Mouse (Mus musculus): ENCODE results near the gene Fabp1.

Gene Fabp1

DNA sequence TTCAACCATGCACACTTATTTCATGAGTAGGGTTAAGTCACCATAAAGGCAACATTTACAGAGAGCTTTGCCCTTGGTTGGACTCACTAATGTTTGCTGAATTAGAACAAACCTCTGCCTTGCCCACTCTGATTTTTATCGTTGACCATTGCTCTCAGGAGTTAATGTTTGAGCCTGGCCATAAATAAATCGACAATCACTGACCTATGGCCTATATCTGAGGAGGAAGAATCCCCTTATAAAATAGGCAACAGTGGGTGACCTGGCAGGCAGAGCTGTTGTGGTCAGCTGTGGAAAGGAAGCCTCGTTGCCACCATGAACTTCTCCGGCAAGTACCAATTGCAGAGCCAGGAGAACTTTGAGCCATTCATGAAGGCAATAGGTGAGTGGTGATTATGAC lies at the start of gene Fabp1:
Gene Fabp1, plus strand, starts transcription at position 216 of the 400 bp plus-strand sequence.
- DNase-seq (ENCODE audit: low spot score) = no peak

- DNase-seq (ENCODE audit: low spot score) = no peak
These were observed 48.5 kb upstream of the Fabp1 start for GRCm38 (mm10) chr6:71151098-71151497.

DNA sequence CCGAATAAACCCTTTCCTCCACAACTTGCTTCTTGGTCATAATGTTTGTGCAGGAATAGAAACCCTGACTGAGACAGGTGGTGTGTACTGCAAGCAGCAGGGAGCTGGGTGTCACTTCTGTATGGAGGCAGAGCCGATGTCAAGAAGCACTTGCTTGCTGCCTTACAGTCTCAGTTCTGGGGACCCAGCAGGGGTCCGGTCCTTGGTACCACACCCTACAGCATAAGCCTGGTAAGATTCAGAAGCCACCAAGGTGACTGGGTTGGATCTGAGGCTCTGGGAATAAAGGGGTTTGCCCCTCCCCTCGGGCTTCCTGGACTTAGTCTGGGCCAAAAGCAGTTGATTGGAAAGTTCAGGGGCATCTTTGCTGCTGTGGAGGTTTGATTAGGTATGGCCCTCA lies 46.1 kb upstream of the Fabp1 start:
- no peak for DNase-seq (ENCODE audit: low spot score)

GRCm38 (mm10) chr6:71154861-71155260 lies 44.8 kb upstream of the Fabp1 start:
- DNase-seq (ENCODE audit: low spot score) = peak; percentile 55

- peak; percentile 31 for DNase-seq (ENCODE audit: low spot score)
These were observed 42.8 kb upstream of the Fabp1 start for GRCm38 (mm10) chr6:71156674-71157326.

DNA sequence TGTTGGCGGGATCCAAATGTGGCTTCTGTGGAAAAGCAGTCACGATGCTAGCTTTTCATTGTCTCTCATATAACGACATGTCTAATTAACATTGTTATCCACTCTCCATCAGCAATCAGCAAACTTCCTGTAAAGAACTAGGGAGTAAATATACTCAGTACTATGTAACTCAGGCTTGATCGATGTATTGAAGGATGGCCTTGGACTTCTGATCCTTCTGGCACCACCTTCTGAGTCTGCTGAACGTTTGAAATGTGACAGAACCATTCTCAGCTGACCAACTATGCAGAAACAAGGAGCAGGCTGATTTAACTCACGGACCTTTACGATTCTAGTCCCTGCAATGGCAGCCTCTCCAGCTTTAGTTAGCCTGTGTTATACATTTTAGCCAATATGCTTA lies 38.3 kb upstream of the Fabp1 start:
- no peak for DNase-seq (ENCODE audit: low spot score)

DNA sequence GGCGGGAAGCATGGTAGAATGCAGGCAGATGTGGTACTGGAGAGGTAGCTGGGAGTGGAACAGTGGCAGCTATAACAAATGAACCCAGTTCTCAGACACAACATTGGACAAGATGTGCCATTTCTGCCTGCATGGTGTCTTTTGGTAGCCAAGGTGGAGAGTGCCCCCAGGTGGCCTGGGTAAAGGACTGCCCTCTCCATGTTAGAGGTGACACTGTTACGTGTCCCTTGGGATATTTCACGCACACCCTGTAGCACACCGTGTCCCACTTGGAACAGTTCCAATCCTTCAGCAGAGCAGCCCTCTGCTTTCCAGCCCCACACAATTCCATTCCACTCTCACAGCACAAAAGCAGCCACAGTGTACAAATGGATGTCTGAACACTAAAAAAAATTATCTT lies 37.4 kb upstream of the Fabp1 start:
- DNase-seq (ENCODE audit: low spot score) = peak; percentile 16

- DNase-seq (ENCODE audit: low spot score) = no peak
These were observed 35.2 kb upstream of the Fabp1 start for GRCm38 (mm10) chr6:71164394-71164793.

DNA sequence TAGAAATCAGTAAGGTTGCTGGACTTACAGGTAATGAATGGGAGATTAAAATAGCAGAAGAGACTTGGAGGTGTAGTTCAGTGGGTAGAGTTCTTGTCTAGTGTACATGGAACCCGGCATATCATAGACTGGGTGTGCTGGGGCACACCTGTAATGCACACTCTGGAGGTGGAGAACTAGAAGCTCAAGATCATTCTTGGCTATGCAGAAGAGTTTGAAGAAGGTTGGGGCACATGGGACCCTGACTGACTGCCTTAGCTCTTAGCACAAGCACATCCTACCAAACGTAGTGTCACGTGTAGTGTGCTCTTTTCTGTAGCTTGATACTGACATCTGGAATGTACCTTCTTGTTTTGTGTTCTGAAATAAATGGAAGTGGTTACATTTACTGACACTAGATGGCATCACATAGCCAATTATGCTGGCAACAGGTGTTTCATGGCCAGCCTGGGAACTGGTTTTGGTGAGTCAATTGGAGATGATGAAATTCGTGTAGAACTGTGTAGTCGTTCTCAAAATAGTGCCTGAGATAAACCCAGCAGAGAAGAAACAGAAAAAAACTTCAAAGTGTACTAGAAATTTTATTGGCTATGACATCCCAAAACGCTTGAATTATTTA lies 33.0 kb upstream of the Fabp1 start:
- DNase-seq (ENCODE audit: low spot score) = peak; percentile 40

DNA sequence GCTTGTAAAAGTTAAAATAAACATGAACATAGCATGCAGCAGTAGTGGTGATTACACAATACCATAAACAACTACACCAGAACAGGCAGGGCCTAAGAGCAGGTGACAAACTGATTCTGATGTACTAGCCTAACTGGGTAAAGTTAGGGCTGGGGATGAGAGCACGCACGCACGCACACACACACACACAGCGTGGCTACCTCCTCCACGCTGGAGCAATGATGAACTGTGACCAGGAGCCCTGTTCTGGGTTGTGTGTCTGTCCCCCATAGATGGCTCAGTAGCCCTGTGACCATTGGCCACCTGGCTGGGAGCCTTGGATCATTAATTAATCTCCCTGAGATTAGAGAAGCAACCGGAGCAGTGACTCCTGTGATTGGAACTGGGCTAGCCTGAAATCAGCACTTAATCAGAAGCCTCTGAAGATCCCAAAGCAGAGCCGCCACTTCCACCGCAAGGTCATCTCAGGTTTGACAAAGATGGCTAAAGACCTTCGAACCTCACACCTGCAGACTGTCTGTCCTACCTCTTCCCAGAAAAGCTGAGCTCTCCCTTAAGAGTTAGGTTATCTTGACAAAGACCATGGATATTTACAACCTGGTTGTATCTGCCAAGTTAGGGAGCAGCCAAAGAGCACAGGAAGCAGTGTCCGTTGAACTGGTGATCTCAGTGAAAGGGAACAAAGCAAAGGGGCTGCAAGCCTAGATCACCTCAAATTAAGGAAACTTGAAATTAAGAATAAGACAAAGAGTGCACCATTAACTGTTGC lies 26.6 kb upstream of the Fabp1 start:
- no peak for DNase-seq (ENCODE audit: low spot score)

GRCm38 (mm10) chr6:71180596-71180995 lies 19.0 kb upstream of the Fabp1 start:
- DNase-seq (ENCODE audit: low spot score) = no peak

GRCm38 (mm10) chr6:71184941-71185604 lies 14.6 kb upstream of the Fabp1 start:
- no peak for DNase-seq (ENCODE audit: low spot score)

- DNase-seq (ENCODE audit: low spot score) = no peak
These were observed 10.0 kb upstream of the Fabp1 start for GRCm38 (mm10) chr6:71189578-71189977.

- no peak for DNase-seq (ENCODE audit: low spot score)
These were observed 9.1 kb upstream of the Fabp1 start for GRCm38 (mm10) chr6:71190501-71190900.

DNA sequence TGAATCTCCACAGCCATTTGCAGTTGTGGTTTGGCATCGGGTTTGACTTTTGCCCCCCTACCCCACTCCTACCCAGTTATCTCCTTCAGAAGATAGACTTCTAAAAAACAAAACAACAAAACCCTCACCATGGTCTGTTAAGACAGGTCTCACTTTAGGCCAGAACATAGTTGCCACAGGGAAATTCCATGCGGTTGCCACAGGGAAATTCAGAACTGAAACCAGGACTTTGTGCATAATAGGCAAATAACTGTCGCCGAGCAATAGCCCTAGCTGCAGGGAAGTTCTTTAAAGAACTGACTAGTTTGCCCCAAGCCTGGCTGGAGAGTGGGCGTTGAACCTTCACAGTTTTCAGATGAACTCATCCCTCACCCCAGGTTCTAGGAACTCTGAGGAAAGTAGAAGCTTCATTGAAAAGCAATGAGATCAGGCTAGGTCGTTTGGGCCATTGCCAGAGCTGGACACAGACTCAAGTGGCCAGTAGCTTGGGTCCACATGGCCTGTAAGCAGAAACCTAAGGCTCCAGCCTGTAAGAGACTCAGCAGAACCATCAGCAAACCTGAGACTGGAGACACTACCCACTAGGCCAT lies 6.4 kb upstream of the Fabp1 start:
- DNase-seq (ENCODE audit: low spot score) = no peak

DNA sequence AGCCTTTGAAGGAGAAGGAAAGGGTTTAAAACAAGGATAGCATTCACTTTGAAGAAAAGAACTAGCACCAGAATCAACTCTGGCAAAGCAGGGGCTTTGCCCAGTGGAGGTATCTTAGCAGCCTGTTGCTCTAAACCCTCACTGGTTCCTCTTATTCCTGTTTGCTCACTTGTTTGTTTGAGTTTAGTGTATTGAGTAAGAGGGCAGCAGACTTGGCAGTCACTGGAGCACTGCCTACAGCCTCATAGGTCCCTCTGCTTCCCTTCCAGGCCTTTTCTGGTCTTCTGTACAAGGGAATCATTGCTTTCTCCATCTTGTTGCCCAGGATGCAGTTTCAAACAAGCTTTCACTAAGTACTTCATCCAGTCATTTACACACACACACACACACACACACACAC lies 3.5 kb upstream of the Fabp1 start:
- no peak for DNase-seq (ENCODE audit: low spot score)

- DNase-seq (ENCODE audit: low spot score) = no peak
These were observed 1.7 kb upstream of the Fabp1 start for GRCm38 (mm10) chr6:71197636-71198535.

DNA sequence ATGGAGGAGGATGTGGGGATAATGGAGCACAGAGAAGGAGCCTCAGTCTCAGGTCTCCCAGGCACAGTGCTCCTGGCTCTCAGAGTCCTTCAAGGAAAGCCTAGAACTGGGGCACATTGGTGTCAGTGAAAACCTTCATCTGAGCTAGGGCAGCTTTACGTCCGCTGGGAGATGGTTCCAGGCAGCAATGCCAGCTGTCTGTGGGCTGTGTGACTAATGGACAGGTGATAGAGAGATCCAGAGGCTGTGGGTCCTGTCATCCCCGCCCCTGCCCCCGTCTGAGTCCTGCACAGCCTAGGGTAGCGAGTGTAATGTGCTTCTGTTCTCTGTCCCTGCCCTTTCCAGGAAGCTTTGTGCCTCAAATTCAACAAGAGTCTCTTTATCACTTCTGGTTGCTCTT lies 2.3 kb downstream of the Fabp1 start:
- no peak for DNase-seq (ENCODE audit: low spot score)

- DNase-seq (ENCODE audit: low spot score) = no peak
These were observed 4.0 kb downstream of the Fabp1 start for GRCm38 (mm10) chr6:71203674-71204073.

DNA sequence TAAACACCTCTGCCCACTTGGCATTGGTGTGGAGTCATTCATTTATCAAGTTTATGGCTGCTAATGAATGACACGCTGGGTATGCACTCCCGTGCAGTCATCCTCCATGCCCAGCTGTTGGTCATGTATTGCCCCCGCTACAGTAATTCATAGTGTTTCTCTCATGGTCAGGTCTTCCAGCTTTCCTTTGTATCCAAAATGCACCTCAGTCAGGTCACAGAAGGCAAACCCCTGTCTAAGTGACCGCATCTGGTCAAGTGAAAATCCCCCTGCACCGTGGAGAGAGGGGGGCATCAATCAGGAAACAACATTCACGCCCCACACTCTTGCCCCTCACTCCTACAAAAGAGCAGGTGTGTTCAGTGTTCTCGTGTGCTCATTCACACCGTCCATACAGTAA lies 4.5 kb downstream of the Fabp1 start:
- DNase-seq (ENCODE audit: low spot score) = no peak

GRCm38 (mm10) chr6:71208691-71209090 lies 9.1 kb downstream of the Fabp1 start:
- no peak for DNase-seq (ENCODE audit: low spot score)
